Mouse (Mus musculus): ENCODE results near the gene Sez6l. TPM values are rescaled to one million over a fixed set of nuclear protein-coding genes. Genes with fewer than 3 reads are reported as not detected.
A peak's percentile ranks its signal among the peaks of the same experiment; 100 is the strongest.

Gene Sez6l
- polyA plus RNA-seq, 1 experiment from 2014 or later: 46.3 TPM

DNA sequence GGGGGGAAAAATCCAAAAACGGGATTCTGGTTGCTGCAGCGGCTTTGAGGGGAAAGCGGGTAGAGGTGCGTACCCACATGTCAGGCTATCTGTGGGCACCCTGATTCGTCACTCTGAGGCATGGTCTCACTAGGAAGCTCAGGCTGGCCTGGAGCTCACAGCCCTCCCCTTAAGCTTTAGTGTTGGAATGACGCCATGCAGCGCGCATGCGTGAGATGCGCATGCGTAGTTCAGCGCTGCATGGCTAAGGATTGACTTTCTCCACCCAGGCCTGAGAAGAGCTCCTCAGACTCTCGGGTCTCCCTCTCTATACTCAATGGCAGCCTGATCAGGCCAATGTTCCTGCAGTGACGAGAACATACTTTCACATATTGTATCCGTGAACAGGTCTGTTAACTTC lies 24.2 kb downstream of the Sez6l start:
- peaks cover 61% of the 10 kb centered on the region for H3K4me1 ChIP-seq (replicated peaks)
- 85% methylated on average over 15 of the region's 15 CpGs for whole genome bisulfite sequencing

DNA sequence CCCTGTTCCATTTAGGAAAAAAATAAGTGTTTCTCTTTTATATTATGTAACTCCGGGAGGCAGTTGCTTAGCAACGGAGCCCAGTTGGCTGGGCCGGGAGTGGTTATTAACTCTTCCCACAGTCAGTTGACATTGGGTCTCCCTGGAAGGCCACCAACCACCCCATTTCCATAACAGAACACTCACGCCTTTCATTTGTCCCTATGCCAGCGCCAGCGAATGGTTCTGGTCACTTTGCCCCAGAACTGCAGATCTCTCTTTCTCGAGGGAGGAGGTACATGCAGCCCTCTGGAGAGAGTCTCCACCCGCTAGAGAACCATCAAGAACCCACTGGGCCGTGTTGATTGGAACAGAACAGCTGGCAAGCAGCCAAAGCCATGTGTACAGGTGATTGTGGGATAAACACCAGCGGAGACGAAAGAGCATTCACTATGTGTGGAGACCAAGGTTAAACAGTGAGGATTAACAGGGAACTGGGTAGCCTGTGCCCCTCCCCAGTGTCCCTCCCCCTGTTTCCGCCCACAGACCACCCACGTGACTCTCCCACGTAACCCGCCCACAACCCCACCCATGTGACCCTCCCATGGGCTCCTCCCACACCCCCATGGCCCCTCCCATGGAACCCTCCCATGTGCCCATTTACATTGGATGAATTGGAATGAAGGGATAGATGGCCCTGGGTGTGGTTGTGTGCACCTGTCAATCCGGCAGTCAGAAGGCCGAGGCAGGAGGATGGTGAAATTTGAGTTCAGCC lies 24.8 kb downstream of the Sez6l start:
- Histone ChIP-seq H3K36me3 (no peaks in the 10 kb centered on the region), H3K27ac (replicated peaks) (peak overlapping the region; percentile 79), H3K9ac (no peak overlapping the region), H3K4me1 (replicated peaks) (peaks cover 65% of the 10 kb centered on the region), H3K4me2 (peak overlapping the region; percentile 40), H3K27me3 (no peaks in the 10 kb centered on the region), H3K9me3 (no peaks in the 10 kb centered on the region), H3K4me3 (no peak overlapping the region)
- WGBS: 27% methylated on average over 17 of the region's 17 CpGs
- peak; percentile 64; the same call in 1 of the 2 replicates for ATAC-seq (ENCODE audit: low FRiP score, low read depth)

More for the DNA sequence above, 24.2 kb downstream of the Sez6l start:
- no peaks in the 10 kb centered on the region for H3K9me3 ChIP-seq
- no peak overlapping the region for H3K9ac ChIP-seq
- no peaks in the 10 kb centered on the region for H3K27me3 ChIP-seq
- no peak overlapping the region for H3K4me3 ChIP-seq
- no peaks in the 10 kb centered on the region for H3K36me3 ChIP-seq
- H3K4me2 ChIP-seq: no peak overlapping the region
- no peak for ATAC-seq (ENCODE audit: low FRiP score, low read depth)
- H3K27ac ChIP-seq (replicated peaks): peak overlapping the region; percentile 79; the same call in 1 of the 2 replicates

DNA sequence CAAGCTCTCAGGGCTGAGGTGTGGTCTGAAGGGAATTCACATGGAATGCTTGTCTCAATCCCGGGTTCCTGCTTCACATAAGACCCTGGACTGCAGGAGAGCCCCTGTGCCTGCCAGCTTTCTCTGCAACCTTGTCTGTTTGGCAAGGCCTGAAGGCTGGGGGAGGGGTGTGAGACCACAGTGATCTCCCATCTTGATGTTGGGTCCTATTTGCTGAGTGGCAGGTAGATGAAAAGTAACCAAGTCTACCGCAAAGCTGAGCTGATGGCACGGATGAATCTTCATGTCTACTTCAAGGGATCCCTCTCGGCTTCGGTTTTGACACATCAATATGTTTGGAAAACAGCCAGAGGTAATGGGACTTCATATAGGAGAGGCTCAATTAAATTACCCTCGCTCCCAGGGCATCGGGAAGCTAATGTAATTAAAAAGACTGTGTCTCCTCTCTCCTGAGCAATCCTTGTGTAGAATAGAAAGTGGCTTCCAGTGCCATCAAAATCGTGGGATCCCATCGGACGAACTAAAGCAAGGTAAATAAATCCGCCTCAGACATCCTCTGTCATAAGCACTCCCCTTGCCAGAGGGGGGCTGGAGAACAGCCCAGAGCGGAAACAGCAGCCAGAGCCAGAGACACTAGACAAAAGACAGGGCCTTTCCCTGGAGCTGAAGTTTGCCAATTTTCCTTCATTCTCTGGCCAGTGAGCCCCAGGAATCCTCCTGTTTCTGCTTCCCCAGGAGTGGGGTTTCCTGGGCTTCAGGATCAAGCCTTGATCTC lies 28.0 kb downstream of the Sez6l start:
- Histone ChIP-seq H3K4me2 (0 out of 2 replicates have a peak overlapping the region, but pooled peaks have one; percentile 9), H3K27me3 (no peaks in the 10 kb centered on the region), H3K9ac (no peak overlapping the region), H3K4me3 (no peak overlapping the region), H3K27ac (replicated peaks) (peak overlapping the region; percentile 69), H3K36me3 (no peaks in the 10 kb centered on the region), H3K9me3 (no peaks in the 10 kb centered on the region), H3K4me1 (replicated peaks) (peaks cover 72% of the 10 kb centered on the region)
- ATAC-seq (ENCODE audit: low FRiP score, low read depth): no peak
- 21% methylated on average over 12 of the region's 12 CpGs for WGBS

DNA sequence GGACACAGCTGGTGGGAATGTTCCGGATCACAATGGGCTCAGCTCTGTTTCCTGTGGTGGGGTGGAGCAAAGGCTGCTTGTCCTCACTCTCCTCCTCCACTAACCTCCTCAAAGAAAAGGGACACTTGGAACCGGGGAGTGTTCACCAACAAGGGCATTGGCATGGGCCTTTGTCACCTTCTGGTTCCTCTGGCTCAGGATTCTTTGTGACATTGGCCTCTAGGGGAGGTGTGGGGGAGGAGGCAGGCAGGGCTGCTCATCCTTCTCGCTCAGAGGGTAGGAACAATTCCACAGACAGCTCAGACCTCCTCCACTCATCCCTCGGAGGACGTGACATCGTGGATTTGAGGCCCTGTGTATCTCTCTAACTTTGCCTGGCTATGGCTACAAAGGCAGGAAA lies 30.2 kb downstream of the Sez6l start:
- Histone ChIP-seq H3K4me1 (replicated peaks) (peaks cover 72% of the 10 kb centered on the region), H3K4me3 (no peak overlapping the region), H3K36me3 (no peaks in the 10 kb centered on the region), H3K9ac (no peak overlapping the region), H3K9me3 (no peaks in the 10 kb centered on the region), H3K27me3 (no peaks in the 10 kb centered on the region), H3K4me2 (no peak overlapping the region), H3K27ac (replicated peaks) (no peak overlapping the region)
- 54% methylated on average over 6 of the region's 6 CpGs for WGBS
- no peak for ATAC-seq (ENCODE audit: low FRiP score, low read depth)

DNA sequence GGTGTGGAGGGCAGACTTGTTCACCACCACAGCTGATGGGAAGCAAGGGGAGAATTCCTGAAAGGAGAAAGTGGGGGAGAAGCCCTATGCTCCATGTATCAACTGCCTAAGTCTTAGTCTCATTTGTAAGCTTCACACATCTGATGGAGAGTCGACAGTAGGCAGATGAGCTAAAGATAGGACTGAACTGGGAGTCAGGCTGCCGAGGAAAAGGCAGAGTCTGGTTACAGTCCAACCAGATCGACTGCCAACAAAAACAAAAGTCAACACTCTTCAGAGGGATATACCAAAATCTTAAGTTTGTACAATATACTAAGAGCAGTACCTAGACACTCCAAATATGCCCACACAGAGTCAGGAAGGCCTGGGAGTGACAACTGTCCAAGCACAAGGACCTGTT lies 38.7 kb downstream of the Sez6l start:
- Histone ChIP-seq H3K27me3 (no peaks in the 10 kb centered on the region), H3K36me3 (no peaks in the 10 kb centered on the region), H3K4me1 (replicated peaks) (peaks cover 39% of the 10 kb centered on the region), H3K9me3 (no peaks in the 10 kb centered on the region), H3K27ac (replicated peaks) (no peak overlapping the region), H3K4me3 (no peak overlapping the region), H3K9ac (no peak overlapping the region), H3K4me2 (no peak overlapping the region)
- no peak for ATAC-seq (ENCODE audit: low FRiP score, low read depth)
- 75% methylated on average over 3 of the region's 3 CpGs for WGBS

DNA sequence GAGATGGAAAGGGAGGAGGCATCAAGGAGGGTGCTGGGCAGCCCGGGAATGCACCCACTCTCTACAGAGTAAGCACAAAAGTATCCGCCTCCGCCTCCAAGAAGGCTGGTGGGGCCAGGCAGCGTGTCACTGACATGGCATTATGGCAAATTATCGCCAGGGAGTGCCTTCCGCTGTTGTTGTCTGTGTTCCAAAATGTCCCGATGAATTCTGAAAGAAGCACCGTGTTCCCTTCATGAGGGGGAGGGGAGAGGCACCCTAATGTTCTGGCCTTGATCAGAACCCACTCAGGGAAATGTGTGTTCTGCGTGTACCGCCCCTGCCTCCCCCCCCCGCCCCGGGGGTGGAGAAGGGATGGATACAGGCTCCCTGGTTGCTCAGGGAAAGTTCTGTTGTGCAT lies 41.1 kb downstream of the Sez6l start:
- Histone ChIP-seq H3K4me2 (no peak overlapping the region), H3K36me3 (no peaks in the 10 kb centered on the region), H3K4me1 (replicated peaks) (peaks cover 36% of the 10 kb centered on the region), H3K4me3 (no peak overlapping the region), H3K9me3 (no peaks in the 10 kb centered on the region), H3K9ac (no peak overlapping the region), H3K27ac (replicated peaks) (no peak overlapping the region), H3K27me3 (no peaks in the 10 kb centered on the region)
- WGBS: 69% methylated on average over 12 of the region's 12 CpGs
- ATAC-seq (ENCODE audit: low FRiP score, low read depth): no peak

DNA sequence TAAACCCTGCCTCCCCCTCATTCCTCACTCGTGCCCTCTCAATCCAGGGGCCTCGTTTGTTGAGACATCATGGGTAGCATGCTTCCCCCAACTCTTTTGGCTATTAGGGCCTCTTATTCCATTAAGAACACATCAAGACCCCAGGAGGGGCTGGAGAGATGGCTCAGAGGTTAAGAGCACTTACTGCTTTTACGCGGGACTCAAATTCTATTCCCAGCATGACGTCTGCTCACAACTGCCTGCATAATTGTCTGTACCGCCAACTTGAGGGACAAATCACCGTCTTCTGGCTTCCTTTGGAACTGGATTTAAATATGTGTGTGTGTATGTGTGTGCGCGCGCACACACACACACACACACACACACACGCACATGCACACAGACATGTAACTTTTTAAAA lies 42.8 kb downstream of the Sez6l start:
- no peak overlapping the region for H3K27ac ChIP-seq (replicated peaks)
- H3K9ac ChIP-seq: no peak overlapping the region
- H3K4me1 ChIP-seq (replicated peaks): peaks cover 46% of the 10 kb centered on the region
- ATAC-seq (ENCODE audit: low FRiP score, low read depth): no peak
- H3K4me2 ChIP-seq: no peak overlapping the region
- WGBS: 40% methylated on average over 11 of the region's 11 CpGs
- no peaks in the 10 kb centered on the region for H3K36me3 ChIP-seq
- H3K4me3 ChIP-seq: no peak overlapping the region
- H3K9me3 ChIP-seq: no peaks in the 10 kb centered on the region
- H3K27me3 ChIP-seq: no peaks in the 10 kb centered on the region

DNA sequence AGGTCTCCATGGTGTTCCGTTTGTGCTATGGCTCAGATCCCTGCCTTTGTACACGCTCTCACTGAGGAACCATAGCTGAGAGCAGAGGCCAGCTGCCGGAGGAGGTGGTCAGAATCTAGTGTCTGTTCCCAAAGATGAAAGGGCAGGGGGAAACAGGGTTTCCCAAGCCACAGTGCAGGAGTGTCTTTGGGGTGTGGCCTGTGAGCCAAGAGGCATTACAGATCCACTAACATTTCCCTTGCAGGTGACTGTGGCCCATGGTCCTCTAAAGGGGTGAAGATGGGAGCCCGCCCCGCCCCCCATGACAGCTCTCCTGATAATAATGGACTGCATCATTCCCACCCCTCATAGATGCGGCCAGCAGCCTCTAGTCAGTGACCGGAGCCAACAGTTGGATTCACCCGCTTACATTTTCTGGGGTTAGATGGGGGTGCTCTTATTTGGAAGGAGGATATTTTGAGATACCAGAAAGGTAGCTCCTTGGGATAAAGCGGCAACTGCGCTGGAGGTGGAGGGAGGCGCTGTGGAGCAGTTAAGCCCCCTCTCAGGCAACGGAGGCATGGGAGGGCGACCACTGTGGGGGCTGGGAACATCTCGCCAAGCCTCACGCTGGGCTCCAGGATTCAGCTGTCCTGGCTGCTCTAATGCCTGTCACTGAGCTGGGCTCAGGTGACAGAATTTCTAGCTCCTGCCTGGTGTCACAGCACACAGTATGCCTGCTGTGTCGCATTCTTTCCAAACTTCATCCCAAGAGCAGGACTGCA lies 43.5 kb downstream of the Sez6l start:
- no peaks in the 10 kb centered on the region for H3K9me3 ChIP-seq
- H3K9ac ChIP-seq: no peak overlapping the region
- no peak overlapping the region for H3K4me2 ChIP-seq
- H3K4me3 ChIP-seq: no peak overlapping the region
- no peaks in the 10 kb centered on the region for H3K36me3 ChIP-seq
- 0 out of 2 replicates have a peak overlapping the region, but pooled peaks have one; percentile 14 for H3K27ac ChIP-seq (replicated peaks)
- H3K27me3 ChIP-seq: no peaks in the 10 kb centered on the region
- peaks cover 53% of the 10 kb centered on the region for H3K4me1 ChIP-seq (replicated peaks)
- WGBS: 49% methylated on average over 16 of the region's 16 CpGs
- 0 out of 2 replicates have a peak, but pooled peaks have one; percentile 14 for ATAC-seq (ENCODE audit: low FRiP score, low read depth)

DNA sequence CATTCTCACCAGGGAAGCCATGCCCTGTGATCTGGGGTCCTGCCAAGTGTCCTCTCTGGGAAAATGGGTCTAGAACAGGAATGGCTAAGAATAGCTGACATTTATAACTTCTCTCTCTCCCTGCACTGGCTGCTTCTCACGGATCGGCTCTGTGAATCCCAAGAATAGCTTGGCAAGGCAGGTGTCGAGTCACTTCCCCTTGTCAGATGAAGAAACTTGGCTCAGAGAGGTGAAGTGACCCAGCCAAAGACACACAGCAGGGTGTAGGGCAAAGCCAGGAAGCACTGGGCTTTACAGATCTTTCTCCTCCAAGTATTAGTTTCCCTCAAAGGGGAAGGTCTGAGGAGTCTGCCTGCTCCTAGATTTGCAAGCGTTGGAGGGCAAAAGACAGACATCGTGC lies 44.1 kb downstream of the Sez6l start:
- Histone ChIP-seq H3K4me2 (no peak overlapping the region), H3K36me3 (no peaks in the 10 kb centered on the region), H3K9me3 (no peaks in the 10 kb centered on the region), H3K4me3 (no peak overlapping the region), H3K4me1 (replicated peaks) (peaks cover 58% of the 10 kb centered on the region), H3K27ac (replicated peaks) (0 out of 2 replicates have a peak overlapping the region, but pooled peaks have one; percentile 14), H3K9ac (no peak overlapping the region), H3K27me3 (no peaks in the 10 kb centered on the region)
- ATAC-seq (ENCODE audit: low FRiP score, low read depth): no peak
- 73% methylated on average over 5 of the region's 5 CpGs for WGBS

DNA sequence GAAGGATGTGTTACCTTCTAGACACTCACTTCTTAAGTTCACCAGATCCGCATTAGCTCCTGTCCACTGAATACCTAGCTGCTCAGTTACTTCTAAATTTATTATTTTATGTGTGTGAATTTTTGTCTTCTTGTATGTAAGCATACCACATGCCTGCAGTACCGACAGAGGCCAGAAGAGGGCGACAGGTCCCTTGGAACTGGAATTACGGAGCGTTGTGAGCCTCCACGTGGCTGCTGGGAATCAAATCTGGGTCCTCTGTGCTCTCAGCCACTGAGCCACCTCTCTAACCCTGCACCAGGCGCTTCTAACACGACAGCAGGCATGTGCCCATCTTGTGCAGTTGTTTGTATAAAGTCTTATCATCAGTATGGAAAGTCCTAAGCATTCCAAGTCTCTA lies 44.8 kb downstream of the Sez6l start:
- WGBS: 69% methylated on average over 8 of the region's 8 CpGs
- Histone ChIP-seq H3K9ac (no peak overlapping the region), H3K4me3 (no peak overlapping the region), H3K4me1 (replicated peaks) (peaks cover 62% of the 10 kb centered on the region), H3K27me3 (no peaks in the 10 kb centered on the region), H3K4me2 (no peak overlapping the region), H3K36me3 (no peaks in the 10 kb centered on the region), H3K27ac (replicated peaks) (0 out of 2 replicates have a peak overlapping the region, but pooled peaks have one; percentile 14), H3K9me3 (no peaks in the 10 kb centered on the region)
- no peak for ATAC-seq (ENCODE audit: low FRiP score, low read depth)

DNA sequence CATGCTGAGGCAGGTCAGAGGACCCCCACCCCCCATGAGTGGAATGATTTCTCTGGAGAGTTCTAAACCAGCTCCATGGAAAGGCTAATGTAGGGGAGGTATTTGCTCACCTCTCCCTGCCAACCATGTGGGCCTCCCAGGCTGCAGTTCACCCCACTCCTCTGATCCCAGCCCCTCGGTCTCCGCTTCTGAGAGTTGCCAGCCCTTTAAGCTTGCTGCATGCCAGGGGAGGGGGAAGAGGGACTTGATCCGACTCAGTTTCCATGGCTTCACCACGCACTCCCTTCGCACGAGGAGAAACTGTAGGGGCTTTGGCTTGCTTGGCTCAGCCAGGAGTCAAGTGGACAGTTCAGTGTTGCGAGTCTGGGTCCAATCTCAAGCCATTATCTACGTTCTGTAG lies 45.9 kb downstream of the Sez6l start:
- no peaks in the 10 kb centered on the region for H3K9me3 ChIP-seq
- H3K9ac ChIP-seq: no peak overlapping the region
- ATAC-seq (ENCODE audit: low FRiP score, low read depth): peak; percentile 14; the same call in 1 of the 2 replicates
- WGBS: 43% methylated on average over 8 of the region's 8 CpGs
- H3K4me1 ChIP-seq (replicated peaks): peaks cover 70% of the 10 kb centered on the region
- H3K27ac ChIP-seq (replicated peaks): no peak overlapping the region
- no peaks in the 10 kb centered on the region for H3K36me3 ChIP-seq
- H3K4me2 ChIP-seq: no peak overlapping the region
- no peaks in the 10 kb centered on the region for H3K27me3 ChIP-seq
- H3K4me3 ChIP-seq: no peak overlapping the region

DNA sequence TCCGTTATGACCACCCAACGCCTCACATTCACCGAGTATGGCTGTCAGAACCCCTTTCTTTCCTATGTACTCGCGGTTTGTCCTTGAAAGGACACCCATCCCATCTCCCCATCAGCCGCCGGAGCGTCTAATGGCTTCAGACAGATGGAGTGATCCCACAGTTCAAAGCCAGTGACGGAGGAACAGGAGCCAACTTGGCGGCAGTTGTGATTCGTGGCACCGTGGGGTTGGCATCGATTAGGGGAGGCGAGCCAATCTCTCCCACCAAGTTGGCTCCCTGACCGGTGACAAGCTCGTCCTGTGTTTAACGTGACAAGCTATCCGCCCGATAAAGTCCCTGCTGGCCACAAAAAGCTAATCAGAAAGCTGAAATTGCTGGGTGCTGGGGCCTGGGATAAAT lies 50.0 kb downstream of the Sez6l start:
- peak; percentile 25 for ATAC-seq (ENCODE audit: low FRiP score, low read depth)
- no peak overlapping the region for H3K4me2 ChIP-seq
- H3K4me1 ChIP-seq (replicated peaks): peaks cover 56% of the 10 kb centered on the region
- no peaks in the 10 kb centered on the region for H3K27me3 ChIP-seq
- peak overlapping the region; percentile 75 for H3K27ac ChIP-seq (replicated peaks)
- WGBS: 51% methylated on average over 19 of the region's 19 CpGs
- H3K36me3 ChIP-seq: no peaks in the 10 kb centered on the region
- no peak overlapping the region for H3K9ac ChIP-seq
- no peak overlapping the region for H3K4me3 ChIP-seq
- no peaks in the 10 kb centered on the region for H3K9me3 ChIP-seq

Data from hindbrain, embryonic 15.5 days (tissue).